Mouse (Mus musculus) liver, embryonic 14.5 days (tissue): ENCODE data around the gene Gltpd2. TPM values are rescaled to one million over a fixed set of nuclear protein-coding genes. Genes with fewer than 3 reads are reported as not detected.
A peak's percentile ranks its signal among the peaks of the same experiment; 100 is the strongest.
"Not testable (repeated sequence)": the region's sequence is repeated elsewhere in the genome, so short reads cannot be mapped to it uniquely, and the experiment has no call there.

Source experiments
- ATAC-seq: fragments of 200-750 bp; cut with Nextera tagmentation; 2 replicates; pipeline ENCODE4 v1.8.0; 2017; ENCODE audit warnings: moderate number of reproducible peaks, mild to moderate bottlenecking, moderate library complexity; ENCODE audit not compliant: insufficient read depth
- DNase-seq, 3 experiments: peaks; one replicate each; pipeline ENCODE4 v3.0.0-alpha.2; 2012 to 2013; ENCODE audit warnings: low read depth in 3 of 3, low spot score in 3 of 3
- H3K27ac ChIP-seq: fragments of 300-500 bp; sonication (generic); 2 replicates; pipeline ENCODE4 v1.5.1; 2014; ENCODE audit warnings: moderate library complexity, mild to moderate bottlenecking, control low read depth, inconsistent platforms
- H3K27me3 ChIP-seq: fragments of 300-500 bp; sonication (generic); 2 replicates; pipeline ENCODE4 v1.6.1; 2014; ENCODE audit warnings: mild to moderate bottlenecking, low read length, moderate library complexity; ENCODE audit not compliant: control insufficient read depth, insufficient read depth
- H3K36me3 ChIP-seq: fragments of 300-500 bp; sonication (generic); replicated peaks from 2 replicates; pipeline ENCODE4 v1.6.1; 2014; ENCODE audit warnings: low read depth; ENCODE audit not compliant: control insufficient read depth, insufficient read depth
- H3K4me1 ChIP-seq, 2 experiments: fragments of 200-500 bp in 1 of 2; fragments of 300-500 bp in 1 of 2; sonication (generic) in 1 of 2; replicated peaks; 2 replicates each; pipeline ENCODE4 v1.6.1; 2012 to 2014; ENCODE audit warnings: antibody characterized with exemption in 1 of 2, inconsistent platforms in 1 of 2, low read length in 1 of 2; ENCODE audit not compliant: control insufficient read depth in 2 of 2, insufficient read depth in 2 of 2
- H3K4me2 ChIP-seq: fragments of 300-500 bp; sonication (generic); 2 replicates; pipeline ENCODE4 v1.6.1; 2014; ENCODE audit warnings: low read depth, mild to moderate bottlenecking, control low read depth, moderate library complexity
- H3K4me3 ChIP-seq, 2 experiments: fragments of 200-500 bp in 1 of 2; fragments of 300-500 bp in 1 of 2; sonication (generic) in 1 of 2; 2 replicates each; pipeline ENCODE4 v1.5.1; 2012 to 2014; ENCODE audit warnings: low read depth in 2 of 2, low read length in 2 of 2, mild to moderate bottlenecking in 2 of 2, control low read depth in 1 of 2, inconsistent platforms in 1 of 2, moderate library complexity in 1 of 2; ENCODE audit not compliant: insufficient read depth in 1 of 2
- H3K9ac ChIP-seq: fragments of 300-500 bp; sonication (generic); replicated peaks from 2 replicates; pipeline ENCODE4 v1.6.1; 2014; ENCODE audit warnings: mild to moderate bottlenecking, control low read depth, moderate library complexity
- H3K9me3 ChIP-seq: fragments of 300-500 bp; sonication (generic); 2 replicates; pipeline ENCODE4 v1.6.1; 2016; ENCODE audit warnings: low read length, mixed read lengths; ENCODE audit not compliant: control insufficient read depth
- CTCF ChIP-seq: IDR thresholded peaks from 2 replicates; pipeline ENCODE4 v1.5.1; 2016; ENCODE audit warnings: antibody characterized with exemption, low read depth, control low read depth
- EP300 ChIP-seq: IDR thresholded peaks from 2 replicates; pipeline ENCODE4 v1.6.1; 2016; ENCODE audit warnings: antibody characterized with exemption, low read depth
- WGBS: fragments of 180-500 bp; shearing (Covaris S2); extraction: QIAGEN DNeasy Blood & Tissue Kit; methylation state at CpG from one replicate; pipeline ENCODE4 v1.1.7; 2014; ENCODE audit not compliant: insufficient replicate concordance; 5-methylcytosine and 5-hydroxymethylcytosine counted together
- polyA plus RNA-seq, 2 experiments: library from polyadenylated mRNA; depleted of rRNA in 1 of 2; stranded (reverse) in 1 of 2; unstranded in 1 of 2; fragments of >200 nt; fragmentation: Nextera tagmentation in 1 of 2; extraction: Ambion mirVana in 1 of 2; gene quantifications; 2 replicates each; pipeline versions ENCODE4 v1.2.1 to v1.2.3; 2012 to 2014

Gltpd2 gene
- polyA plus RNA-seq (2012; rRNA removed) (11.2 and 15.7 TPM in 2 replicates), polyA plus RNA-seq (2014; fragmentation: Nextera tagmentation; extraction: Ambion mirVana) (18.4 and 20.3 TPM in 2 replicates)

- 52% methylated on average over 10 of the region's 10 CpGs for WGBS
- Histone ChIP-seq H3K27ac (no peak within 1 kb of the TSS), H3K9me3 (no peaks in the 10 kb centered on the region), H3K4me1 (peaks cover 6 to 18% of the 10 kb centered on the region in 2 experiments; a peak in 3 of 4 replicates), H3K4me3 (peak within 1 kb of the TSS; percentile 22 to 36), H3K27me3 (peaks cover 13% of the 10 kb centered on the region), H3K9ac (no peak within 1 kb of the TSS; the same call in none of the 2 replicates), H3K4me2 (peak within 1 kb of the TSS; percentile 51), H3K36me3 (no peaks in the 10 kb centered on the region)
- DNase-seq: no peak
- TF ChIP-seq CTCF (no peak), EP300 (no peak)
- peak; percentile 55; the same call in 1 of the 2 replicates for ATAC-seq
These were observed at the start of gene Gltpd2 for GRCm38 (mm10) chr11:70518923-70519322. TSS of gene Gltpd2 (plus strand) at chr11:70519196.

- Histone ChIP-seq H3K4me3 (no peak overlapping the region), H3K27me3 (peaks cover 12% of the 10 kb centered on the region), H3K4me2 (no peak overlapping the region), H3K9me3 (no peaks in the 10 kb centered on the region), H3K27ac (no peak overlapping the region), H3K4me1 (peaks cover 0 to 4% of the 10 kb centered on the region in 2 experiments; a peak in 1 of 4 replicates), H3K36me3 (no peaks in the 10 kb centered on the region), H3K9ac (no peak overlapping the region)
- WGBS: 58% methylated on average over 3 of the region's 3 CpGs
- ATAC-seq (no peak), DNase-seq (no peak)
- no peak for TF ChIP-seq EP300
- TF ChIP-seq CTCF: no peak
These were observed 49.2 kb upstream of the Gltpd2 start for GRCm38 (mm10) chr11:70469764-70470163.

GRCm38 (mm10) chr11:70472716-70473115, 46.3 kb upstream of the Gltpd2 start:
- Histone ChIP-seq H3K27ac (no peak overlapping the region), H3K36me3 (no peaks in the 10 kb centered on the region), H3K27me3 (no peaks in the 10 kb centered on the region), H3K4me1 (peaks cover 0 to 4% of the 10 kb centered on the region in 2 experiments; a peak in 1 of 4 replicates), H3K4me3 (no peak overlapping the region), H3K9ac (no peak overlapping the region), H3K4me2 (no peak overlapping the region), H3K9me3 (no peaks in the 10 kb centered on the region)
- DNase-seq: no peak
- TF ChIP-seq EP300: no peak
- TF ChIP-seq CTCF: no peak
- ATAC-seq: no peak

GRCm38 (mm10) chr11:70473291-70473690, 45.7 kb upstream of the Gltpd2 start:
- not testable (repeated sequence) for ATAC-seq, H3K27me3 ChIP-seq, H3K36me3 ChIP-seq, H3K27ac ChIP-seq, H3K4me2 ChIP-seq, H3K4me3 ChIP-seq, DNase-seq, H3K4me1 ChIP-seq, H3K9me3 ChIP-seq, H3K9ac ChIP-seq
- 63% methylated on average over 5 of the region's 5 CpGs for WGBS

GRCm38 (mm10) chr11:70474872-70475534, 44.0 kb upstream of the Gltpd2 start:
- Histone ChIP-seq H3K9ac (no peak overlapping the region), H3K27ac (no peak overlapping the region), H3K4me3 (no peak overlapping the region), H3K4me1 (0 out of 4 replicates have a peak, but pooled peaks cover 0 to 2% of the 10 kb centered on the region in 2 experiments), H3K9me3 (no peaks in the 10 kb centered on the region), H3K36me3 (no peaks in the 10 kb centered on the region), H3K4me2 (no peak overlapping the region), H3K27me3 (no peaks in the 10 kb centered on the region)
- no peak for TF ChIP-seq EP300
- no peak for TF ChIP-seq CTCF
- DNase-seq (no peak), ATAC-seq (no peak)
- WGBS: 63% methylated on average over 12 of the region's 12 CpGs
